Mouse (Mus musculus) 3134 (cell line): Measurements from ENCODE around the gene Ppp1r14b.

Experiments used
- DNase-seq: peaks from one replicate; pipeline ENCODE4 v3.0.0-alpha.2; 2011; ENCODE audit warnings: low spot score; ENCODE audit not compliant: insufficient read length; ENCODE audit errors: extremely low read depth

Ppp1r14b gene

GRCm38 (mm10) chr19:6993011-6993770, 18.4 kb downstream of the Ppp1r14b start:
- no peak for DNase-seq

GRCm38 (mm10) chr19:6994002-6994401, 19.2 kb downstream of the Ppp1r14b start:
- no peak for DNase-seq

GRCm38 (mm10) chr19:6994489-6994888, 19.7 kb downstream of the Ppp1r14b start:
- no peak for DNase-seq

GRCm38 (mm10) chr19:6995255-6995991, 20.7 kb downstream of the Ppp1r14b start:
- peak; percentile 49 for DNase-seq

- DNase-seq = peak; percentile 82
These were observed 21.2 kb downstream of the Ppp1r14b start, which contains the start of the genes Nudt22 and Trpt1 for GRCm38 (mm10) chr19:6996006-6996405. Gene Nudt22, minus strand, starts transcription at chr19:6996117. Gene Trpt1, plus strand, starts transcription at chr19:6996131.

GRCm38 (mm10) chr19:6997721-6998290, 23.0 kb downstream of the Ppp1r14b start:
- no peak for DNase-seq

GRCm38 (mm10) chr19:6999360-7000063, 24.7 kb downstream of the Ppp1r14b start:
- no peak for DNase-seq

GRCm38 (mm10) chr19:7006892-7007593, 32.3 kb downstream of the Ppp1r14b start:
- DNase-seq = no peak

- DNase-seq = no peak
These were observed 37.7 kb downstream of the Ppp1r14b start for GRCm38 (mm10) chr19:7012426-7012825.

GRCm38 (mm10) chr19:7013984-7014383, 39.2 kb downstream of the Ppp1r14b start:
- DNase-seq = no peak

- no peak for DNase-seq
These were observed 39.8 kb downstream of the Ppp1r14b start for GRCm38 (mm10) chr19:7014481-7015135.

GRCm38 (mm10) chr19:7017541-7018457, 43.0 kb downstream of the Ppp1r14b start:
- no peak for DNase-seq

- no peak for DNase-seq
These were observed 43.8 kb downstream of the Ppp1r14b start for GRCm38 (mm10) chr19:7018546-7018945.

- DNase-seq = no peak
These were observed 44.4 kb downstream of the Ppp1r14b start, which contains the start of gene Fermt3 for GRCm38 (mm10) chr19:7019191-7019590. Gene Fermt3, minus strand, starts transcription at chr19:7019469.

- DNase-seq = no peak
These were observed 45.5 kb downstream of the Ppp1r14b start for GRCm38 (mm10) chr19:7020224-7020641.
